Mouse (Mus musculus) kidney, postnatal 0 days (tissue): Measurements from ENCODE around the gene Serpina7. TPM values are rescaled to one million over a fixed set of nuclear protein-coding genes. Genes with fewer than 3 reads are reported as not detected.
A peak's percentile ranks its signal among the peaks of the same experiment; 100 is the strongest.

Experiments
- ATAC-seq: fragments of 200-750 bp; cut with Nextera tagmentation; replicated peaks from 2 replicates; pipeline ENCODE4 v1.8.0; 2017; ENCODE audit warnings: low read depth, moderate number of reproducible peaks, moderate TSS enrichment, moderate library complexity; ENCODE audit not compliant: low FRiP score
- DNase-seq: peaks from one replicate; pipeline ENCODE4 v3.0.0-alpha.2; 2016; ENCODE audit warnings: low spot score
- H3K27ac ChIP-seq: fragments of 300-500 bp; sonication (generic); 2 replicates; pipeline ENCODE4 v1.5.1; 2014; ENCODE audit warnings: mild to moderate bottlenecking
- H3K27me3 ChIP-seq: fragments of 300-500 bp; sonication (generic); 2 replicates; pipeline ENCODE4 v1.6.1; 2014; ENCODE audit warnings: low read length, mixed read lengths; ENCODE audit not compliant: insufficient read depth
- H3K36me3 ChIP-seq: fragments of 300-500 bp; sonication (generic); 2 replicates; pipeline ENCODE4 v1.6.1; 2014; ENCODE audit warnings: low read length, mixed read lengths; ENCODE audit not compliant: insufficient read depth
- H3K4me1 ChIP-seq: fragments of 300-500 bp; sonication (generic); replicated peaks from 2 replicates; pipeline ENCODE4 v1.6.1; 2014; ENCODE audit warnings: antibody characterized with exemption, low read length, mixed read lengths; ENCODE audit not compliant: insufficient read depth
- H3K4me2 ChIP-seq: fragments of 300-500 bp; sonication (generic); 2 replicates; pipeline ENCODE4 v1.6.1; 2014; ENCODE audit warnings: mild to moderate bottlenecking, low read length, moderate library complexity, mixed read lengths
- H3K4me3 ChIP-seq: fragments of 300-500 bp; sonication (generic); replicated peaks from 2 replicates; pipeline ENCODE4 v1.5.1; 2014; ENCODE audit warnings: low read depth, low read length
- H3K9ac ChIP-seq: fragments of 300-500 bp; sonication (generic); 2 replicates; pipeline ENCODE4 v1.6.1; 2014; ENCODE audit warnings: low read depth, low read length
- H3K9me3 ChIP-seq: fragments of 300-500 bp; sonication (generic); replicated peaks from 2 replicates; pipeline ENCODE4 v1.6.1; 2016; ENCODE audit warnings: low read length, inconsistent platforms, mixed read lengths
- CTCF ChIP-seq: IDR thresholded peaks from 2 replicates; pipeline ENCODE4 v1.5.1; 2016; ENCODE audit warnings: antibody characterized with exemption, low read depth, mild to moderate bottlenecking, moderate library complexity
- WGBS: fragments of 180-500 bp; shearing (Covaris S2); extraction: QIAGEN DNeasy Blood & Tissue Kit; methylation state at CpG from one replicate; pipeline ENCODE4 v1.1.7; 2014; 5-methylcytosine and 5-hydroxymethylcytosine counted together
- polyA plus RNA-seq: library from polyadenylated mRNA; unstranded; fragments of >200 nt; fragmentation: Nextera tagmentation; extraction: Ambion mirVana; gene quantifications from 2 replicates; pipeline ENCODE4 v1.2.1, GENCODE M21; 2015

Gene Serpina7
- polyA plus RNA-seq, 1 experiment from 2014 or later: 0.33 TPM

- 38% methylated on average over 1 of the region's 1 CpGs for WGBS
- ATAC-seq (0 out of 2 replicates have a peak, but pooled peaks have one; percentile 21), DNase-seq (peak; percentile 22)
- Histone ChIP-seq H3K4me1 (no peaks in the 10 kb centered on the region), H3K9me3 (no peaks in the 10 kb centered on the region), H3K4me2 (no peak overlapping the region), H3K27me3 (no peaks in the 10 kb centered on the region), H3K27ac (no peak overlapping the region), H3K36me3 (no peaks in the 10 kb centered on the region), H3K9ac (no peak overlapping the region), H3K4me3 (no peak overlapping the region)
- no peak for TF ChIP-seq CTCF
These were observed 33.1 kb downstream of the Serpina7 start for GRCm38 (mm10) chrX:139051976-139052375.

- Histone ChIP-seq H3K27me3 (no peaks in the 10 kb centered on the region), H3K27ac (no peak overlapping the region), H3K4me2 (no peak overlapping the region), H3K9me3 (no peaks in the 10 kb centered on the region), H3K4me1 (no peaks in the 10 kb centered on the region), H3K4me3 (no peak overlapping the region), H3K9ac (no peak overlapping the region), H3K36me3 (no peaks in the 10 kb centered on the region)
- no peak for TF ChIP-seq CTCF
- DNase-seq (no peak), ATAC-seq (no peak)
- WGBS: 59% methylated on average over 1 of the region's 1 CpGs
These were observed 43.9 kb downstream of the Serpina7 start for GRCm38 (mm10) chrX:139041148-139041547.

- Histone ChIP-seq H3K36me3 (no peaks in the 10 kb centered on the region), H3K4me1 (no peaks in the 10 kb centered on the region), H3K4me3 (no peak overlapping the region), H3K9me3 (no peaks in the 10 kb centered on the region), H3K9ac (no peak overlapping the region), H3K4me2 (no peak overlapping the region), H3K27ac (no peak overlapping the region), H3K27me3 (no peaks in the 10 kb centered on the region)
- ATAC-seq (no peak), DNase-seq (no peak)
- 63% methylated on average over 2 of the region's 2 CpGs for WGBS
- no peak for TF ChIP-seq CTCF
These were observed 45.7 kb downstream of the Serpina7 start for GRCm38 (mm10) chrX:139039314-139039713.

DNA sequence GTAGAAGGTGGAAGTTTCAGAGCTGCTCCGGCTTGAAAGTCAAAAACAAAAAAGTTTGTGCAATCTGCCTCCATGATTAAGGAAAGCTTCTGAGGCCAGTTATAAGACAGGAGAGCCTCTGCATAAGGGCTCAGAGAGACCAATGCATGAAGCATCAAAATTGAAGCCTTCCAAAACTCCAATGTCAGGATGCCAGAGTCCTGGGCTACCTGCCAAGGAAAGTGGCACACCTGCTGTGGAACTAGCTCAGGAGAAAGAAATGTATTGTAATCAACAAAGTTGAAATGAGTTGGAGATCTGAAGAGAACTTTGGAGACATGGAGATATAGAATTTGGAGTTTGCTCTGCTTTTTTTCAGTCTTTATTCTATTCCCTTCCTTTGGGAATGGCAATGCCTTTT lies 47.4 kb downstream of the Serpina7 start:
- ATAC-seq (no peak), DNase-seq (no peak)
- Histone ChIP-seq H3K9ac (no peak overlapping the region), H3K27ac (no peak overlapping the region), H3K9me3 (no peaks in the 10 kb centered on the region), H3K4me1 (no peaks in the 10 kb centered on the region), H3K27me3 (no peaks in the 10 kb centered on the region), H3K4me3 (no peak overlapping the region), H3K4me2 (no peak overlapping the region), H3K36me3 (no peaks in the 10 kb centered on the region)
- 88% methylated on average over 1 of the region's 1 CpGs for WGBS
- no peak for TF ChIP-seq CTCF

Other genes starting within 250 kb of the Serpina7 start
- gene Nrk, start 170.8 kb downstream of the Serpina7 start, polyA plus RNA-seq: 1.7 and 1.8 TPM in 2 replicates
- gene 4930513O06Rik, start 1.0 kb upstream of the Serpina7 start, polyA plus RNA-seq: not detected in 2 replicates
- gene 4933428M09Rik, start 94.0 kb upstream of the Serpina7 start, polyA plus RNA-seq: not detected in 2 replicates
- 6.8 and 8.1 TPM in 2 replicates for gene Mum1l1, start 124.8 kb upstream of the Serpina7 start, polyA plus RNA-seq
- gene Trap1a, start 248.4 kb upstream of the Serpina7 start, polyA plus RNA-seq: not detected in 2 replicates